Mouse (Mus musculus) hindbrain, embryonic 10.5 days (tissue): ENCODE results near the gene Mecom. TPM values are rescaled to one million over a fixed set of nuclear protein-coding genes. Genes with fewer than 3 reads are reported as not detected.

Source experiments
- DNase-seq: peaks from one replicate; pipeline ENCODE4 v3.0.0-alpha.2; 2017; ENCODE audit warnings: low spot score
- H3K27ac ChIP-seq: fragments of 300-500 bp; sonication (generic); 2 replicates; pipeline ENCODE4 v1.5.1; 2016; ENCODE audit warnings: mild to moderate bottlenecking, moderate library complexity
- H3K27me3 ChIP-seq: fragments of 300-500 bp; sonication (generic); 2 replicates; pipeline ENCODE4 v1.6.1; 2016; ENCODE audit warnings: mild to moderate bottlenecking; ENCODE audit not compliant: poor library complexity, insufficient read depth, severe bottlenecking
- H3K36me3 ChIP-seq: fragments of 300-500 bp; sonication (generic); 2 replicates; pipeline ENCODE4 v1.6.1; 2016; ENCODE audit warnings: mild to moderate bottlenecking, moderate library complexity
- H3K4me1 ChIP-seq: fragments of 300-500 bp; sonication (generic); replicated peaks from 2 replicates; pipeline ENCODE4 v1.6.1; 2016; ENCODE audit warnings: mild to moderate bottlenecking
- H3K4me3 ChIP-seq: fragments of 300-500 bp; sonication (generic); 2 replicates; pipeline ENCODE4 v1.5.1; 2016; ENCODE audit warnings: mild to moderate bottlenecking, moderate library complexity
- H3K9me3 ChIP-seq: fragments of 300-500 bp; sonication (generic); 2 replicates; pipeline ENCODE4 v1.6.1; 2016; ENCODE audit warnings: mild to moderate bottlenecking, moderate library complexity
- WGBS: fragments of 180-500 bp; shearing (Covaris S2); methylation state at CpG from one replicate; pipeline ENCODE4 v1.1.7; 2016; 5-methylcytosine and 5-hydroxymethylcytosine counted together
- polyA plus RNA-seq: library from polyadenylated mRNA; unstranded; fragments of >200 nt; fragmentation: Nextera tagmentation; extraction: Ambion mirVana; gene quantifications from 2 replicates; pipeline ENCODE4 v1.2.1, GENCODE M21; 2016

Mecom gene
- polyA plus RNA-seq, 1 experiment from 2014 or later, result 25.8 TPM

DNA sequence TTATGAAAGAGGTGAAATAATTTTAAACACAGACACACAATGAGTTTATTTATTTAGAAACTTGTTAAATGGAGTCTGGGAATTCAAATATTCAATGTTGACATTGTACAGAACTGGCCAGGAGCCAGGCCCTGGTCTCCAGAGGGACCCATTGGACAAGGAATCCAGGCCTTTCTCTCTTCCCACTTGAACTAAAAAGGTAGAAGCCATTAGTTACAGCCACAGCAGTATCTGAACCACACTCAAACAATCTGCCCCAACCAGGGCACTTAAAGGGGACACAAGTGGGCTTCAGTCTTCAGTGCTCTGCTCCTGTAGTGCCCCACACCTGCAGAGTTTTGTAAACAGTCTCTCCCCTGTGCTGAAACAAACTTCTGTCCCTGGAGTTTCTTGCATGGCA is 44.0 kb downstream of the Mecom start:
- Histone ChIP-seq H3K9me3 (no peaks in the 10 kb centered on the region), H3K36me3 (no peaks in the 10 kb centered on the region), H3K4me3 (no peak overlapping the region), H3K27ac (no peak overlapping the region), H3K4me1 (peaks cover 51% of the 10 kb centered on the region), H3K27me3 (peaks cover 37% of the 10 kb centered on the region)
- DNase-seq, result no peak

DNA sequence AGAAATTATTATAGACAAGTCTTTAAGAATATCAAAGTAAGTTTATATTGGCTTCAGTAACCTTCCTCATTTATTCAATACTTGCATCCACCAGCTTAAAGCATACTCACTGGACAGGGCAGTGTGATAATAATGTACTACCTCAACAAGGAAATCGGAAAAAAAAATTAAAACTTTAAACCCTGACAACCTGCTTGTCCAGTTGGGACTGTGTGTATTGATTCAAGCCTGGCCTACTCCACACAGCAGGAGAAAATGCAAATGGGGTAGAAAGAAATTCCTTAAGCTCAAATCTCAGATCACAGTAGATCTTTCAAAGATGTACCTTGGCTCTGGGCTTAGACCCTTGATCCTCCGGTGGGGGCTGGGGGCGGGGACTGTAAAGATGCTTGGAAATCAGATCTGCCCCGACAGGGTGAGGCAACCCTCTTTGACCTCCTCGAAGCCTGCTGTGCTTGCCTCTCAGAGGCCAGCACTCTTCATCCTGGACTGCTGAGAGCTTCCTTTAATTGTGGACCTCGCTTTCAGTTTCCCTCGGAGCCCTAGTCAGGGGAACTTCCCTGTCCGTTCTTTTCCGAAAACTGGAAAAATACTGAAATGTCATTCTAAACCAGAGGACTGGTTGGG is 49.5 kb downstream of the Mecom start:
- Histone ChIP-seq H3K27me3 (no peaks in the 10 kb centered on the region), H3K9me3 (peaks cover 4% of the 10 kb centered on the region), H3K4me3 (no peak overlapping the region), H3K27ac (no peak overlapping the region), H3K36me3 (no peaks in the 10 kb centered on the region), H3K4me1 (peaks cover 8% of the 10 kb centered on the region)
- peak; percentile 51 for DNase-seq
- 14% methylated on average over 9 of the region's 9 CpGs for WGBS

DNA sequence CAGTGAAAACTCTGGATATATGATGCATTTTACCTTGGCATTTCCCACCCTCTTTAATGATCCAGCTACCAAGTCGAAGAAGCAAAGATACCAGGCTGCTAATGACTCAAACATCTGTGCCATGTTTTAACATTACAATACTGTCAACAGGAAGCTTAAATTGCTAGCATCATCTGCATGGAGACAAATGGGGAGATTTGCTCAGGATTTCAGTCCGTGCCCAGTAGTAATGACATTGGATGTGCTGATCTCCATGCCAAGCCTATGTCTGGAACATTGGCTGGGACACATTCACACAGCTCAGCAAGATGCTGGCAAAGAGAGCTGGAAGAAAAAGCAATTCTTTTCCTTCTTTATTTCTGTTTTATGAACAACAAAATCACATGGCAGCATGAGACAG is 53.4 kb downstream of the Mecom start:
- Histone ChIP-seq H3K27me3 (no peaks in the 10 kb centered on the region), H3K4me1 (peaks cover 8% of the 10 kb centered on the region), H3K36me3 (no peaks in the 10 kb centered on the region), H3K9me3 (peaks cover 10% of the 10 kb centered on the region), H3K27ac (no peak overlapping the region), H3K4me3 (no peak overlapping the region)
- DNase-seq, result no peak
- WGBS, result 83% methylated on average over 2 of the region's 2 CpGs

DNA sequence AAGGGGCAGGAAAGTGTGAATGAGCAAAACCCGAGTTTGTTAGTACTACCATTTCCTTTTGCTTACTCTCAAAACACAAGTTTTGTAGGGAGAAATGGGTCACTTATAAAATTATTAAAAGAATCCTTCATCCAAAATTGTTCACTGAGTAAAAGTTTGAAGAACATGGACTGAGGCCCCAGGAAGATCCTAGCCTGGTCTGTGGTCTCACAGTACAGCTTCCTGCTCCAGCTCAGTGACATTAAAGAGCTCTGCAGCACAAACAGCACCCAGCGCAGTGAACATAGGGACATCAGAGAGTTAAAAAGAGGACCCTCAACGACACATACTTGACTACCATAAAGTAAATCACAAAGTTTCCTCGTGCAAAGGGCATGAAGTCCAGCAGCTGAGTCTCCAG is 59.0 kb downstream of the Mecom start:
- DNase-seq, result no peak
- H3K36me3 ChIP-seq, result peaks cover 5% of the 10 kb centered on the region; the same call in 1 of the 2 replicates
- peaks cover 2% of the 10 kb centered on the region for H3K4me1 ChIP-seq
- peaks cover 10% of the 10 kb centered on the region for H3K9me3 ChIP-seq
- no peaks in the 10 kb centered on the region for H3K27me3 ChIP-seq
- 67% methylated on average over 4 of the region's 4 CpGs for WGBS
- H3K27ac ChIP-seq, result no peak overlapping the region
- H3K4me3 ChIP-seq, result no peak overlapping the region

DNA sequence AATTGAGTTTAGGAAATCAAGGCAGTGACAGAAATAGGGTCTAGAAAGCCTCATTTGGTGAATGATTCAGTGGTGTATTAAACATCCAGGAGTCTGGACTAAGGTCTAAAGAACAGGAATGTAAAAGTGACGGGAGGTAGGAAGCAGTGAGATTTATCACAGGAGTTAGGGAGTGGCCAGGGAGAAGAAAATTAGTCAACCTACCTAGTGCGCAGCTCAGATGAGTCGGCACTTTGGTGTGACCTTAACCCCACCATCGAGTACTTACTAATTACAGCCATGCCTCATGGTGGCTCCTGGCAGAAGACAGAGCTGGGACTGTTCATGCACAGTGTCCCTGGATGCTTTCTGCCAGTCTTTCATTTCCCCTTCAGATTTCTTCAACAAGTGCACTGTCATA is 61.4 kb downstream of the Mecom start:
- 88% methylated on average over 4 of the region's 4 CpGs for WGBS
- no peaks in the 10 kb centered on the region for H3K9me3 ChIP-seq
- H3K36me3 ChIP-seq, result peaks cover 5% of the 10 kb centered on the region; the same call in 1 of the 2 replicates
- no peak overlapping the region for H3K27ac ChIP-seq
- no peak for DNase-seq
- H3K4me3 ChIP-seq, result no peak overlapping the region
- no peaks in the 10 kb centered on the region for H3K27me3 ChIP-seq
- peaks cover 16% of the 10 kb centered on the region for H3K4me1 ChIP-seq

DNA sequence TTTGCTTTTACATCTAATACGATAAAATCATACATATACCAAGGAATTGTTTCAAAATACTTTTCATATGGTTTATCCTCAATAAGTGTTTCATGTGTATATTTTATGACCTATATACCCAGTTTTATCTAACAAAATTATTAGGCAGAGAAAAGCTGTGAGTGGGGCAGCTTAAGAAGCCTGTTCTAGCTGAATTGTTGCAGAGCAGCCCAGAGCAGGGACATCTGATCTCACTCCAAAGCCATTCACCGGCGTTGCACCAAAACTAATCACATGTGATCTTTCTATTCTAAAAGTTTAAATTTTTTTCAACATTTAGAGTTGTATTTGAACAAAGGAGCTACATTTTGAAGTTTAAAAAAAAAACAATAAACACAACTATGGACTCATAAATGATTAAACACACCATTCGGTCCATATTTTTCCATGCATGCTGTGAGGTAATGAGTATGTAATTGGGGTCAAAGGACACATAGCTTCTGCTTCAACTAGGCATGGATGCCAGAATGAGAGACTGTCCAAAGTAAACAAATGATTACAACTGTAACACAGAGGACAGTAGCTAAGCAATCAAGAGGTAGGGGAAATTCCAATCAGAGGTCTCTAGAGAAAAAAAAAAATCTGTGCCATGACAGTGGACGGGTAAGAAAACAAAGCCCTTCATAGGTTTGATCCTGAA is 64.7 kb downstream of the Mecom start:
- no peak for DNase-seq
- no peak overlapping the region for H3K4me3 ChIP-seq
- no peaks in the 10 kb centered on the region for H3K9me3 ChIP-seq
- H3K27ac ChIP-seq, result no peak overlapping the region
- 26% methylated on average over 5 of the region's 5 CpGs for WGBS
- peaks cover 5% of the 10 kb centered on the region; the same call in 1 of the 2 replicates for H3K36me3 ChIP-seq
- 0 out of 2 replicates have a peak, but pooled peaks cover 4% of the 10 kb centered on the region for H3K27me3 ChIP-seq
- H3K4me1 ChIP-seq, result peaks cover 16% of the 10 kb centered on the region

DNA sequence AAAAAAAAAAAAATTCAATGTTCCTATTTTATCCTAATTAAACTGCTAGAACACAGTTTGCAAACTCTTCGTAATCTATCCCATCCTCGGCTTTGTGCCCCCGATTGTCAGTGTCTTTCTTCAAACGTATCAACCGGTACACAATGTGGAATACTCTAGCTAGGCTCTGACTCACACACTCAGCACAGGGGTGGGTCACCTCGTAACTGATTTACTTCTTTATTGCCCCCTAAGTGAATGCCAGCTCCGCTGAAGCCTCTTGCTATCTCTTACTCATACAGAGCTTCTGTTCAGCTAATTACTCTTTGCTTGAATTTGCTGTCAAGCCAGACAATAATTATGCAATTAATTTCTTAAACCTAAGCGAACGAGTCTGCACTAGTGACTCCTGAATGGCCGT is 66.1 kb downstream of the Mecom start:
- 0 out of 2 replicates have a peak, but pooled peaks cover 4% of the 10 kb centered on the region for H3K27me3 ChIP-seq
- WGBS, result 78% methylated on average over 10 of the region's 10 CpGs
- no peak for DNase-seq
- H3K36me3 ChIP-seq, result peaks cover 4% of the 10 kb centered on the region; the same call in 1 of the 2 replicates
- no peaks in the 10 kb centered on the region for H3K9me3 ChIP-seq
- no peak overlapping the region for H3K4me3 ChIP-seq
- peaks cover 16% of the 10 kb centered on the region for H3K4me1 ChIP-seq
- H3K27ac ChIP-seq, result no peak overlapping the region

DNA sequence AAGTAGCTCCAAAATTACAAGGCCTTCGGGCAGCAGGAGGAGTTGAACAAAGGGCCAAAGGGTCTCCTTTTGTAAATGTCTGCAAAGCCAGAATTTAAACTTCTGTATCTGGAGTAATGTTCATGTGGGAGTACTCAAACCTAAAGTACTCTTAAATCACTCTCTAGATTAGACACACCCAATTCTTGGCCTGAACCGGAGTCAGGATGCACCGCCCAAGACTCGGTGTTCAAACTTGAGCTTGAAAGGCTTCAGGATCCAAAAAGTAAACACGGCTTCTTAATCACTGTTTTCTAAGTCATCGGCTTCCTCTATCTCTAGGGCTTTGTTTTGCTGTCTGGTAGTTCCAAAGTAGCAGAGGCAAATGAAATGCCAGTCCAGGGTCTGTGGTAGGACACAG is 67.3 kb downstream of the Mecom start:
- no peak for DNase-seq
- H3K27ac ChIP-seq, result no peak overlapping the region
- WGBS, result 83% methylated on average over 6 of the region's 6 CpGs
- H3K9me3 ChIP-seq, result no peaks in the 10 kb centered on the region
- peaks cover 7% of the 10 kb centered on the region; the same call in 1 of the 2 replicates for H3K27me3 ChIP-seq
- H3K4me3 ChIP-seq, result no peak overlapping the region
- H3K4me1 ChIP-seq, result peaks cover 18% of the 10 kb centered on the region
- no peaks in the 10 kb centered on the region for H3K36me3 ChIP-seq

DNA sequence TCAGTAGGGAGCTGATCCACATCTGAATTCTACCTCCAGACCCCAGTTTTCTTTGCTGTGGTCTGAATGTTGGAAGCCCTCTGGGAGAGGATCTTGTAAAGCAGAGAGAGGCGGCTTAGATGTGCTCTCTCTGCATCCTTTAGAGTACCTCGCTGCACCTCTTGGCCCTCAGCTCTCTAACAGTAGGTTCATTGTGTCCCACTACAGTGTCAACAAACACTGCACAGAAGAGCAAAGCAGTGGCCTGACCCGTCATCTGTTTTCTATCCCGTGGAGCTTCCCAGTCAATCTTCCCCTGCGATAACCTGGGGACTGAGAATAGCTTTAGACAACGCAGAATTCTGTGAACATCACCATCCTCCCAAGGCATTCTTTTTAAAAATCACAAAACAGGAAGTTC is 69.6 kb downstream of the Mecom start:
- no peak for DNase-seq
- H3K4me1 ChIP-seq, result peaks cover 11% of the 10 kb centered on the region
- no peak overlapping the region for H3K4me3 ChIP-seq
- no peaks in the 10 kb centered on the region for H3K9me3 ChIP-seq
- no peak overlapping the region for H3K27ac ChIP-seq
- peaks cover 10% of the 10 kb centered on the region; the same call in 1 of the 2 replicates for H3K27me3 ChIP-seq
- 44% methylated on average over 6 of the region's 6 CpGs for WGBS
- no peaks in the 10 kb centered on the region for H3K36me3 ChIP-seq

DNA sequence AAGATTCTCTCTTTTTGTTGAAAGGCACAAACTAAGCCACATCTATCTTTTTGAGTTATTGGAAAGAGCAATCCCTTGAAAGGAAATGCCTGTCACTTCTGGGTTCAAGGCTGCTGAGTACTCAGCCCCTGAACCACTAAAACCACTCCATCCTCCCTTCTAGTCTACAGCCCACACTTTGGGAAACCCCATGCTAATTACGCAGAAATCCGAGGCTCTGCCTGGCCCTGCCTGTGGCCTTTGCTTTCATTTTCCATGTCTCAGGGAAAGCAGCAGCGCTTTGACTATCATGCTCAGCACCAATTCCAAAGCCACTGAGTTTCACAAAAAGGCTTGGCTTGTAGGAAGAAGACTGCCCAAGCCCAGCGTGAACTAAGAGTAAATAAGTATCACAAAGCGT is 70.8 kb downstream of the Mecom start:
- Histone ChIP-seq H3K27ac (no peak overlapping the region), H3K9me3 (no peaks in the 10 kb centered on the region), H3K4me1 (0 out of 2 replicates have a peak, but pooled peaks cover 3% of the 10 kb centered on the region), H3K36me3 (no peaks in the 10 kb centered on the region), H3K4me3 (no peak overlapping the region), H3K27me3 (peaks cover 10% of the 10 kb centered on the region; the same call in 1 of the 2 replicates)
- 56% methylated on average over 5 of the region's 5 CpGs for WGBS
- DNase-seq, result no peak

DNA sequence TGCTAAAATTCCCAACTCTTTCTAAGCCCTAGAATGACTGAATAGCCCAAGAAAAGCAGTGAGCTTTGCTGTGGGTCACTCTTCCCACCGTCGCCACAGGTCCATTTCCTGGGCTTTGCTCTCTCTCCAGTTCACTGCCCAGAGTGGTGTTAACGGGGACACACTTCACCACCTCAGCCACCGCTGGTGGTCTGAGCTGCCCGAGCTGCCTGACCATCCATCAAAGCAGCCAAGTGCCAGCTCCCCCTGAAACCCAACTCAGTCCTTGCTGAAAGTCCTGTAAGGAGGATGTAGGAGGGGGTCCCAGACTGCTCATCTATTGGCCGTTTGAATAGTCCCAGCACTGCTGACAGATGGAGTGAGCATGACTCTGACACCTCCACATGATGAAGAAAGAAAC is 72.2 kb downstream of the Mecom start:
- no peak overlapping the region for H3K27ac ChIP-seq
- 48% methylated on average over 6 of the region's 6 CpGs for WGBS
- no peak for DNase-seq

DNA sequence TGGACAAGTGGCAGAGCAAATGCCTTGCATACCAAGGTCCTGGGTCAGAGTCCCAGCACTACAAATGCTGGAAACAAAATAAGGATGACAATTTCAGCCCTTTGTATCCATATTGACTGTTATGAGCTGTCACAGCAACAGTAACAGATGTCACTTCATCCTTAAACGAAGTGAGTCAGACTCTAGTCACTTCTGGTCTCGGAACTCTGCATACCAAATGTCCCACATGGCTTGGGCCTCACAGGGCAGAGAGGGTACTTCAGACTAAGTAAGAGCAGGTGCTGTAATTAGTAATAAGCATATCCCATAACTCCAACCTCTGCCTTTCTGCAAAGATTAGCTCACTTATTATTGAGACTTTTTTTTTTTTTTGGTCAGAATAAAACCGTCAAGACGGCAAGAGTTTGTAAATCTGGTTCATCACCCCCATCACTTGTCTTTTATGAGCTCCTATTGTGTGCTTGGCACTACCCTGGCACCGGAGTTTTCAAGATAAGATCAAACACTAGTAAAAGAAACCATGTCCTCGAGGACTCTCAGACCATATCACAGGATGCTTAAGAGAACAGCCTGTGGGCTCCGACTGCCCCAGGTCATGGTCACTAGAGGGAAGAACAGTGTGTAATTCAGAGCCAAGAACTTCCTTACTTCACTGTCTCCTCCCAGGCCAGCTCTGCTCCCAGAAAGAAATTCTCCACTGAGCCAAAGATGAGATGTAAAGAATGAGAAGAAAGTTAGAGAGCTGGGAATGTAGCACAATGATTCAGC is 79.6 kb downstream of the Mecom start:
- no peaks in the 10 kb centered on the region for H3K27me3 ChIP-seq
- no peak overlapping the region for H3K4me3 ChIP-seq
- H3K9me3 ChIP-seq, result no peaks in the 10 kb centered on the region
- H3K4me1 ChIP-seq, result peaks cover 10% of the 10 kb centered on the region
- DNase-seq, result no peak
- H3K36me3 ChIP-seq, result no peaks in the 10 kb centered on the region
- no peak overlapping the region for H3K27ac ChIP-seq
- WGBS, result 84% methylated on average over 7 of the region's 7 CpGs

More for the DNA sequence above, 72.2 kb downstream of the Mecom start:
- H3K4me1 ChIP-seq, result peaks cover 6% of the 10 kb centered on the region
- no peak overlapping the region for H3K4me3 ChIP-seq
- peaks cover 10% of the 10 kb centered on the region; the same call in 1 of the 2 replicates for H3K27me3 ChIP-seq
- H3K9me3 ChIP-seq, result no peaks in the 10 kb centered on the region
- no peaks in the 10 kb centered on the region for H3K36me3 ChIP-seq
